Mouse (Mus musculus) naive thymus-derived CD4-positive, alpha-beta T cell, adult 5 months (primary cell): Measurements from ENCODE around the gene Mrgprd. TPM values are rescaled to one million over a fixed set of nuclear protein-coding genes. Genes with fewer than 3 reads are reported as not detected.

Source experiments
- polyA plus RNA-seq: library from polyadenylated mRNA; unstranded; fragments of 100-300 nt; shearing (Covaris generic); gene quantifications from one replicate; pipeline ENCODE4 v1.2.1, GENCODE M21; 2017

Gene Mrgprd
- not detected for polyA plus RNA-seq

GRCm38 (mm10) chr7:145314785-145315411 lies at the start of gene Mrgprd:
Gene Mrgprd, plus strand, starts transcription at chr7:145314835.

GRCm38 (mm10) chr7:145283487-145284187 lies 31.0 kb upstream of the Mrgprd start, which contains the start of gene Tpcn2:
Gene Tpcn2, minus strand, starts transcription at chr7:145284011.

GRCm38 (mm10) chr7:145300321-145301007 lies 14.2 kb upstream of the Mrgprd start, which contains the start of gene Mrgprf:
Gene Mrgprf, plus strand, starts transcription at chr7:145300828.

Other genes starting within 250 kb of the Mrgprd start
- not detected for gene 1810010D01Rik, start 106.7 kb upstream of the Mrgprd start, polyA plus RNA-seq
- gene Tpcn2, start 30.8 kb upstream of the Mrgprd start, polyA plus RNA-seq: 15.1 TPM
- gene Mrgprf, start 14.0 kb upstream of the Mrgprd start, polyA plus RNA-seq: not detected